In genomic region chr11:94332726-94333125, GRCm38 (mm10) we compare ENCODE assay signal across 16 mouse cellular contexts. TPM values are rescaled to one million over a fixed set of nuclear protein-coding genes. Genes with fewer than 3 reads are reported as not detected.
"Had no signal": no experiment of that assay in that cellular context is flagged by ENCODE, and none has a peak within 500 bp of the region (broad histone marks: within the 10 kb centered on the region; RNA-seq: fewer than 3 reads in every experiment).

No protein-coding gene starts in this region.

- DNase-seq: kidney, adult 2 months; kidney, postnatal 25 days; lung, adult 18-20 months; lung, postnatal 10 days; lung, postnatal 4 days; midbrain, embryonic 14.5 days; right cerebral cortex, postnatal 25 days; spleen, adult 18-20 months; thymus, adult 18-20 months; thymus, postnatal 36 days had no signal

RNA-seq across cellular contexts. Expression of gene Gm21885, which starts 51.1 kb away (rescaled TPM):
- total RNA-seq: left cerebral cortex, adult 8-10 months; left cerebral cortex, postnatal 25 days; liver, adult 2 months; megakaryocyte progenitor cell, adult 5-6 weeks; megakaryocyte-erythroid progenitor cell, adult 5-6 weeks; midbrain, postnatal 0 days had no signal
